Mouse (Mus musculus) intestine, postnatal 0 days (tissue): ENCODE results near the gene Ctnna2. TPM values are rescaled to one million over a fixed set of nuclear protein-coding genes. Genes with fewer than 3 reads are reported as not detected.

Experiments used
- ATAC-seq: fragments of 200-750 bp; cut with Nextera tagmentation; 2 replicates; pipeline ENCODE4 v1.8.0; 2017; ENCODE audit warnings: mild to moderate bottlenecking, moderate TSS enrichment, moderate library complexity
- H3K27ac ChIP-seq: fragments of 300-500 bp; sonication (generic); 2 replicates; pipeline ENCODE4 v1.5.1; 2014; ENCODE audit warnings: mild to moderate bottlenecking, low read depth, low read length, moderate library complexity
- H3K27me3 ChIP-seq: fragments of 300-500 bp; sonication (generic); replicated peaks from 2 replicates; pipeline ENCODE4 v1.6.1; 2014; ENCODE audit warnings: low read length, mixed read lengths; ENCODE audit not compliant: control insufficient read depth, insufficient read depth
- H3K36me3 ChIP-seq: fragments of 300-500 bp; sonication (generic); 2 replicates; pipeline ENCODE4 v1.6.1; 2014; ENCODE audit warnings: mild to moderate bottlenecking, moderate library complexity; ENCODE audit not compliant: control insufficient read depth, insufficient read depth
- H3K4me1 ChIP-seq: fragments of 300-500 bp; sonication (generic); replicated peaks from 2 replicates; pipeline ENCODE4 v1.6.1; 2014; ENCODE audit warnings: antibody characterized with exemption, low read length, mixed read lengths; ENCODE audit not compliant: control insufficient read depth, insufficient read depth
- H3K4me2 ChIP-seq: fragments of 300-500 bp; sonication (generic); replicated peaks from 2 replicates; pipeline ENCODE4 v1.6.1; 2014; ENCODE audit warnings: low read depth, mild to moderate bottlenecking, moderate library complexity
- H3K4me3 ChIP-seq: fragments of 300-500 bp; sonication (generic); 2 replicates; pipeline ENCODE4 v1.5.1; 2014; ENCODE audit warnings: low read depth, low read length
- H3K9ac ChIP-seq: fragments of 300-500 bp; sonication (generic); 2 replicates; pipeline ENCODE4 v1.6.1; 2014; ENCODE audit warnings: mild to moderate bottlenecking, low read depth, low read length
- H3K9me3 ChIP-seq: fragments of 300-500 bp; sonication (generic); 2 replicates; pipeline ENCODE4 v1.6.1; 2016; ENCODE audit warnings: mixed run types; ENCODE audit not compliant: control insufficient read depth
- CTCF ChIP-seq: sonication (generic); IDR thresholded peaks from 2 replicates; pipeline ENCODE4 v1.5.1; 2016; ENCODE audit warnings: low read depth, mild to moderate bottlenecking, control low read depth, antibody characterized with exemption, moderate library complexity
- WGBS: fragments of 180-500 bp; shearing (Covaris S2); extraction: QIAGEN DNeasy Blood & Tissue Kit; methylation state at CpG from one replicate; pipeline ENCODE4 v1.1.7; 2014; 5-methylcytosine and 5-hydroxymethylcytosine counted together
- polyA plus RNA-seq: library from polyadenylated mRNA; unstranded; fragments of >200 nt; fragmentation: Nextera tagmentation; extraction: Ambion mirVana; gene quantifications from 2 replicates; pipeline ENCODE4 v1.2.1, GENCODE M21; 2015

Gene Ctnna2
- polyA plus RNA-seq, 1 experiment from 2014 or later, result 2.3 TPM

GRCm38 (mm10) chr6:77633997-77634396 lies 345.5 kb downstream of the Ctnna2 start:
- H3K27ac ChIP-seq, result no peak overlapping the region
- peak; percentile 77 for TF ChIP-seq CTCF
- no peaks in the 10 kb centered on the region for H3K4me1 ChIP-seq
- H3K4me2 ChIP-seq, result no peak overlapping the region
- H3K4me3 ChIP-seq, result no peak overlapping the region
- 30% methylated on average over 9 of the region's 9 CpGs for WGBS
- H3K36me3 ChIP-seq, result no peaks in the 10 kb centered on the region
- H3K9ac ChIP-seq, result no peak overlapping the region
- no peak for ATAC-seq
- H3K27me3 ChIP-seq, result no peaks in the 10 kb centered on the region
- no peaks in the 10 kb centered on the region for H3K9me3 ChIP-seq

GRCm38 (mm10) chr6:77628573-77629192 lies 350.8 kb downstream of the Ctnna2 start:
- H3K9ac ChIP-seq, result no peak overlapping the region
- TF ChIP-seq CTCF, result peak; percentile 72
- no peaks in the 10 kb centered on the region for H3K27me3 ChIP-seq
- no peaks in the 10 kb centered on the region for H3K9me3 ChIP-seq
- H3K4me2 ChIP-seq, result no peak overlapping the region
- H3K4me1 ChIP-seq, result no peaks in the 10 kb centered on the region
- 51% methylated on average over 7 of the region's 7 CpGs for WGBS
- H3K4me3 ChIP-seq, result no peak overlapping the region
- no peak overlapping the region for H3K27ac ChIP-seq
- H3K36me3 ChIP-seq, result no peaks in the 10 kb centered on the region
- ATAC-seq, result no peak

- Histone ChIP-seq H3K4me1 (no peaks in the 10 kb centered on the region), H3K4me2 (no peak overlapping the region), H3K4me3 (no peak overlapping the region), H3K9ac (no peak overlapping the region), H3K27me3 (no peaks in the 10 kb centered on the region), H3K9me3 (no peaks in the 10 kb centered on the region), H3K36me3 (no peaks in the 10 kb centered on the region), H3K27ac (no peak overlapping the region)
- WGBS, result 87% methylated on average over 14 of the region's 14 CpGs
- TF ChIP-seq CTCF, result no peak
- ATAC-seq, result no peak
Measured at GRCm38 (mm10) chr6:77604642-77605392, 374.7 kb downstream of the Ctnna2 start.

GRCm38 (mm10) chr6:77603914-77604313 lies 375.6 kb downstream of the Ctnna2 start:
- ATAC-seq, result no peak

GRCm38 (mm10) chr6:77599244-77599643 lies 380.3 kb downstream of the Ctnna2 start:
- Histone ChIP-seq H3K36me3 (no peaks in the 10 kb centered on the region), H3K27me3 (no peaks in the 10 kb centered on the region), H3K4me1 (no peaks in the 10 kb centered on the region), H3K9me3 (no peaks in the 10 kb centered on the region), H3K9ac (no peak overlapping the region), H3K27ac (no peak overlapping the region), H3K4me2 (no peak overlapping the region), H3K4me3 (no peak overlapping the region)
- no peak for ATAC-seq
- TF ChIP-seq CTCF, result peak; percentile 51
- WGBS, result 34% methylated on average over 2 of the region's 2 CpGs

More at GRCm38 (mm10) chr6:77603914-77604313, 375.6 kb downstream of the Ctnna2 start:
- no peak overlapping the region for H3K27ac ChIP-seq
- WGBS, result 11% methylated on average over 1 of the region's 1 CpGs
- H3K4me3 ChIP-seq, result no peak overlapping the region
- no peaks in the 10 kb centered on the region for H3K27me3 ChIP-seq
- no peak overlapping the region for H3K4me2 ChIP-seq
- TF ChIP-seq CTCF, result no peak
- no peaks in the 10 kb centered on the region for H3K9me3 ChIP-seq
- H3K9ac ChIP-seq, result no peak overlapping the region
- no peaks in the 10 kb centered on the region for H3K4me1 ChIP-seq
- no peaks in the 10 kb centered on the region for H3K36me3 ChIP-seq

GRCm38 (mm10) chr6:77582568-77582967 lies 396.9 kb downstream of the Ctnna2 start:
- no peaks in the 10 kb centered on the region for H3K4me1 ChIP-seq
- TF ChIP-seq CTCF, result peak; percentile 69
- H3K36me3 ChIP-seq, result no peaks in the 10 kb centered on the region

More at GRCm38 (mm10) chr6:77582568-77582967, 396.9 kb downstream of the Ctnna2 start:
- Histone ChIP-seq H3K9me3 (no peaks in the 10 kb centered on the region), H3K4me2 (no peak overlapping the region), H3K9ac (no peak overlapping the region), H3K4me3 (no peak overlapping the region), H3K27ac (no peak overlapping the region), H3K27me3 (no peaks in the 10 kb centered on the region)
- WGBS, result 44% methylated on average over 4 of the region's 4 CpGs
- no peak for ATAC-seq
